In the genomic region with DNA sequence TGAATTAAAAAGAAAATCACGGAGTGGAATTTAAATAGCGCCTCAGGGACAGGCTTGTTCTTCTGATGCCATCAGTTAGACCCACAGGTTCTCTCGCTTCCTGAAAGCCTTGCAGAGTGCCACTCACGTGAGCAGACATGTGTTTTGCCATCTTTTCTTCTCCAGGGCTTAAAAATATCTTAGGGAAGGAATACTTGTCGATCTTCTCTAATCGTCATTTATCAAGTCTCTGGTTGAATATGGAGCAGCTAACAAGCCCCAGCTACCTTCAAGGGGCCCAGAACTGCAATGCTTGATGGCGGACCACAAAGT, we compare ENCODE assay signal across 26 mouse cellular contexts.
A peak's percentile ranks its signal among the peaks of the same experiment; 100 is the strongest.
DNase-seq lines count a peak whose midpoint lies in the region; ATAC-seq lines count a peak whose summit lies in the region.
"Had no signal": no experiment of that assay in that cellular context is flagged by ENCODE, and none has a peak within 500 bp of the region (broad histone marks: within the 10 kb centered on the region; RNA-seq: fewer than 3 reads in every experiment).

No protein-coding gene starts in this region.

- no peak for ATAC-seq in heart, embryonic 11.5 days (replicated peaks; ENCODE audit: insufficient number of reproducible peaks, low FRiP score, low TSS enrichment)
- ATAC-seq: liver, embryonic 12.5 days; Patski had no signal

- no peaks in the 10 kb centered on the region for H3K36me3 ChIP-seq in heart, embryonic 11.5 days (ENCODE audit: control insufficient read depth, insufficient read depth, low read length)
- H3K36me3 ChIP-seq: embryonic facial prominence, embryonic 10.5 days; G1E; heart, embryonic 13.5 days; kidney, embryonic 15.5 days; limb, embryonic 13.5 days; liver, embryonic 12.5 days; neural tube, embryonic 12.5 days; stomach, embryonic 15.5 days had no signal

- intact Hi-C loops in left cerebral cortex, postnatal 14 days (cut with DNase I), result no loop called here
- intact Hi-C loops in left cerebral cortex, postnatal 10 days (cut with DNase I), result no loop called here

- peak; percentile 17 for DNase-seq in heart, adult 11 months
- peak; percentile 31 to 55 for DNase-seq in left cerebral cortex, postnatal 14 days (ENCODE audit: low spot score in 2 of 2)
- DNase-seq in left cerebral cortex, postnatal 10 days (ENCODE audit: extremely low spot score in 1 of 2, low spot score in 2 of 2), result no peak
- DNase-seq in right cerebral cortex, postnatal 14 days, result peak; percentile 31
- no peak for DNase-seq in right cerebral cortex, postnatal 4 days
- DNase-seq in lung, adult 18-20 months, result no peak
- DNase-seq: adrenal gland, adult 2 months; B cell, adult 2 months; gastrocnemius, postnatal 14 days; heart, adult 18-20 months; heart, postnatal 14 days; layer of hippocampus, postnatal 36 days; lung, embryonic 14.5 days; lung, postnatal 4 days; thymus, adult 18-20 months; thymus, postnatal 36 days had no signal

- H3K4me3 ChIP-seq in heart, embryonic 11.5 days (ENCODE audit: low read depth, low read length), result no peak overlapping the region
- H3K4me3 ChIP-seq: embryonic facial prominence, embryonic 10.5 days; heart, embryonic 13.5 days; kidney, embryonic 15.5 days; limb, embryonic 13.5 days; liver, embryonic 12.5 days; neural tube, embryonic 12.5 days; stomach, embryonic 15.5 days had no signal

- WGBS in heart, embryonic 11.5 days (ENCODE audit: insufficient replicate concordance), result 78% methylated on average over 7 of the region's 7 CpGs

- H3K27me3 ChIP-seq in heart, embryonic 11.5 days (ENCODE audit: control insufficient read depth, insufficient read depth, low read length), result no peaks in the 10 kb centered on the region
- H3K27me3 ChIP-seq: heart, embryonic 13.5 days; kidney, embryonic 15.5 days; limb, embryonic 13.5 days; liver, embryonic 12.5 days; neural tube, embryonic 12.5 days; stomach, embryonic 15.5 days had no signal

- H3K4me2 ChIP-seq in heart, embryonic 11.5 days, result no peak overlapping the region
- H3K4me2 ChIP-seq: heart, embryonic 13.5 days; kidney, embryonic 15.5 days; limb, embryonic 13.5 days; liver, embryonic 12.5 days; lung, embryonic 14.5 days; neural tube, embryonic 12.5 days; stomach, embryonic 15.5 days had no signal

- no peaks in the 10 kb centered on the region for H3K9me3 ChIP-seq in heart, embryonic 11.5 days (replicated peaks; ENCODE audit: control insufficient read depth, low read length)
- H3K9me3 ChIP-seq: embryonic facial prominence, embryonic 10.5 days; G1E; heart, embryonic 13.5 days; kidney, embryonic 15.5 days; limb, embryonic 13.5 days; neural tube, embryonic 12.5 days; stomach, embryonic 15.5 days had no signal

- no peak overlapping the region for H3K27ac ChIP-seq in heart, embryonic 11.5 days (ENCODE audit: low read depth, low read length)
- H3K27ac ChIP-seq: embryonic facial prominence, embryonic 10.5 days; heart, embryonic 13.5 days; kidney, embryonic 15.5 days; limb, embryonic 13.5 days; liver, embryonic 12.5 days; neural tube, embryonic 12.5 days; stomach, embryonic 15.5 days had no signal

- H3K4me1 ChIP-seq in heart, embryonic 11.5 days (ENCODE audit: control insufficient read depth, insufficient read depth, low read length), result no peaks in the 10 kb centered on the region
- H3K4me1 ChIP-seq: embryonic facial prominence, embryonic 10.5 days; heart, embryonic 13.5 days; liver, embryonic 12.5 days; stomach, embryonic 15.5 days had no signal

- no peak overlapping the region for H3K9ac ChIP-seq in heart, embryonic 11.5 days (ENCODE audit: low read depth, low read length)
- H3K9ac ChIP-seq: heart, embryonic 13.5 days; kidney, embryonic 15.5 days; limb, embryonic 13.5 days; liver, embryonic 12.5 days; lung, embryonic 14.5 days; neural tube, embryonic 12.5 days; stomach, embryonic 15.5 days had no signal

Comparison
In these comparisons a context has a peak if more than half of its experiments do, and no peak if none do; other contexts are left out.
1. DNase-seq: peak in heart, adult 11 months (single experiment), left cerebral cortex, postnatal 14 days (2 of 2) and right cerebral cortex, postnatal 14 days (single experiment); none in left cerebral cortex, postnatal 10 days (0 of 2), right cerebral cortex, postnatal 4 days (single experiment) and lung, adult 18-20 months (0 of 2).